Mouse (Mus musculus) urinary bladder, postnatal 14 days (tissue): ENCODE results near the gene Kat8.

Experiments
- DNase-seq: peaks from one replicate; pipeline ENCODE4 v3.0.0; 2021; ENCODE audit warnings: low spot score

Kat8 gene

DNA sequence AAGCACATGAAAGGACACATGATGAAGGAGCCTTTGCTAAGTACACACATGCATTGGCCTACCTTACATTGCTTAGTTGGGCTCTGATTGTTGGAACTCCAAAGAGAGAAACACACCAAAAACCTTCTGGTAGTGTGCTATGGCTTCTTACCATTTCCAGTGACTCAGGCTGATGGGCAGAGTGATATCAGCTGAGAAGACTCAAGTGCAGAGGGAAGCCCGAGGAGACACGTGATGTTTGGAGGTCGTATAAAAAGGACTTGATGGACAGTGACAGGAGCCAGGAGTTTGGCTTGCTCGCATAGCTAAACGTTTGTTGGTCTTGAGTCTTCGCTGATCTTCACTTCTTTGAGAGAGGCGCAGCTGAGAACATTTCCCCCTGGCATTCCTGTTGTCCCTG, 14.8 kb upstream of the Kat8 start:
- no peak for DNase-seq

DNA sequence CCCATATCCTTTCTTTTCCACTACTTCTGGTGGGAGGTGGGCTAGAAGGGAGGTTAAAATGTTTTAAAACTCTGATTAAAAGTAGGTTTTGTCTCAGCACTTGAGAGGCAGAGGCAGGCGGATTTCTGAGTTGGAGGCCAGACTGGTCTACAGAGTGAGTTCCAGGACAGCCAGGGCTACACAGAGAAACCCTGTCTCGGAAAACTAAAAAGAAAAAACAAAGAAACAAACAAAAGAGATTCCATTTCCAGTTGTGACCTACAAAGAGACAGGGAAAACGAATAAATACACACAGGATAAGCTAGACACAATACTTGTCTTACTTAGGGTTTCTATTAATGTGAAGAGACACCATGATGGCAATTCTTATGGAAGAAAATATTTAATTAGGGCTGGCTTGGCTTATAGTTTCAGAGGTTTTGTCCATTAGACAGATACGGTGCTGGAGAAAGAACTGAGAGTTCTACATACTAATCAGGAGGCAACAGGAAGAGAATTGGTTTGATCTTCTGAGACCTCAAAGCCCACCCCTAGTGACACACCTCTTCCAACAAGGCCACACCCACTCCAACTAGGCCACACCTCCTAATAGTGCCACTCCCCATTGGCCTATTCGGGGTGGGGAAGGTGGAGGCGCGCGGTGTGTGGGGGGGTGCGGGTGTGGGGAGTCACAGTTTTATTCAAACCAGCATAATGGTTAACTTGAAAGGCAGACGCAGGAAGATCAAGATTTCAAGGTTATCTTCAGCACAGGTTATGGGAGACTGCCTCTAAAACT, 13.9 kb upstream of the Kat8 start:
- no peak for DNase-seq

DNA sequence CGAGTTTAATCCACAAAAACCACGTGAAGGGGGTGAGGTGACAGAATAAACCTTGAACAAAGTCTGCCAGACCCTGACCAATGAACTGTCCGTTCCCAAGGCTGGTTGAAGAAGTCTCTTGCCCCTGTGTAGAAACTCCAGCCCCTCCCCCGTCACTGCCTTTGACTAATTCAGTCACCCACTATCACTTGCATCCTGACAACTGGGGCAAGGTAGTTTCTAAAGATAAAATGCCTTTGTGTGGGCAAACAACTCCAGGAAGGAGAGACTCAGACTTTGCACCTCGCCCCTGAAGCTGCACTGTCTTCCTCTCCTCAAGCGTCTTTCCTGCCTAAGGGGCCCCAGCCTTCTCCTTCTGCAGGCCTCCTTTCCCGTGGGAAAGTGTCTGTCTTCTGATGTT, 12.3 kb upstream of the Kat8 start:
- no peak for DNase-seq

DNA sequence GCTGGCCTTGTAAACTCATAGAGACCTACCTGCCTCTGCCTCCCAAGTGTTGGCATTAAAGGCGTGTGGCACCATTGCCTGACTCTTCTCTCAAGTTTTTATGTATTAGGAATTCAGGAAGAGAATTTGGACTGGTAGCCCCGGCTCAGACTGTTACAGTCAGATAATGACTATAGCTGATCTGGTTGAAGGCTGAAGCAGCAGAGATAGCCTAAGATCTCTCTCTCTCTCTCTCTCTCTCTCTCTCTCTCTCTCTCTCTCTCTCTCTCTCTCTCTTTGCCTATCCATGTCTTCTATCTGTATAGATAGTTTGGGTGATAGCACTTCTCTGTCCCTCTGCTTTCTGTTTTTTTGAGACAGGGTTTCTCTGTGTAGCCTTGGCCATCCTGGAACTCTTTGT, 10.5 kb upstream of the Kat8 start:
- DNase-seq = no peak

DNA sequence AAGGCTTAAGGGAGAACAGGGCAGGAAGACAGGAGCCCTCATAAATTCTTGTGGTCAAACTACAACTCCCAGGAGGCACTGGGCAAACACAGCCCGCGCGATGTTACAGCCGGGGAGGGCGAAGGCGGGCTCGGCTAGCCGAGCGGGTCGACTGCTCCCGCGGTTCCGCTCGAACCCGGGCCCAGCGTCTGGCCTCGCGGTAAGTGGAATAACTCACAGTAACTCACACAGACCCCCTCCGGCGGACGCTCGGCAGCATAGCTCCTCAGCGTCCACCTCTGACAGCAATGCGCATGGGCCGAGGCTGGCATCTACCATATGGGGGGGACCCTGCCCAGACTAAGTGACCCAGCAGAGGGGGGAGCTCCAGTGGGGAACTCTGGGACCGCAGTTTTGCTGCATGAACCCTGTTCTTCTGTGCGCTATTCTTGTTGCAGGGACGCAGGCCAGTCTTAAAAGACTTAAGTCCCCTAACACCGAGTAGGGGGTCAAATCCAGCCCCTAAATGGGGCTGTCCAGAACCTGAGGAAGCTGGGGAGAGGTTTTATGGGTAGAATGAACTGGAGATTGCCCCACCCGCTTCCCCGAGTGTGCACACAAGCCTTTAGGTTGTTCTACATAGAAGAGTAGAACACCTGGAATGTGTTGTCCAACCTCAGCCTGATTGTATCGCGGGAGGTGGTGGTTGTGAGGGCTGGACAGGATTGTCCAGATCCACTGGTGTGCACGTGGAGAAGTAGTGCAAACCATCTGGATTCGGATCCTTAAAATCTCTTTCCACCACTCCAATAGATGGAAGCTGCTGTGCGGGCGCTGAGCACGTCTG, 8.1 kb upstream of the Kat8 start, which contains the start of gene Bckdk:
TSS of gene Bckdk (plus strand) at position 112 of the 826 bp plus-strand sequence.
- peak; percentile 79 for DNase-seq

DNA sequence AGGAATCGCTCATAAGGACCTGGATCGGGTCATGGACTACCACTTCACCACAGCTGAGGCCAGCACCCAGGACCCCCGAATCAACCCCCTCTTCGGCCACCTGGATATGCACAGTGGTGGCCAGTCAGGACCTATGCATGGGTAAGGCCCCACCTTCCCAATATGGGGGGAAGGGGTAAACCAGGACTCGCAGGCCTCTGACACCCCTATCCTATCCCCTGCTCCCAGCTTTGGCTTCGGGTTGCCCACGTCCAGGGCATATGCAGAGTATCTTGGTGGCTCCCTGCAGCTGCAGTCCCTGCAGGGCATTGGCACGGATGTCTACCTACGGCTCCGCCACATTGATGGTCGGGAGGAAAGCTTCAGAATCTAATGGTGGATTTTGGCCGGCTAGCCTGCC, 4.4 kb upstream of the Kat8 start:
- no peak for DNase-seq

GRCm38 (mm10) chr7:127908656-127909055, 3.7 kb upstream of the Kat8 start:
- DNase-seq = no peak

- no peak for DNase-seq
Measured at GRCm38 (mm10) chr7:127912938-127913337, 622 bp downstream of the Kat8 start.

DNA sequence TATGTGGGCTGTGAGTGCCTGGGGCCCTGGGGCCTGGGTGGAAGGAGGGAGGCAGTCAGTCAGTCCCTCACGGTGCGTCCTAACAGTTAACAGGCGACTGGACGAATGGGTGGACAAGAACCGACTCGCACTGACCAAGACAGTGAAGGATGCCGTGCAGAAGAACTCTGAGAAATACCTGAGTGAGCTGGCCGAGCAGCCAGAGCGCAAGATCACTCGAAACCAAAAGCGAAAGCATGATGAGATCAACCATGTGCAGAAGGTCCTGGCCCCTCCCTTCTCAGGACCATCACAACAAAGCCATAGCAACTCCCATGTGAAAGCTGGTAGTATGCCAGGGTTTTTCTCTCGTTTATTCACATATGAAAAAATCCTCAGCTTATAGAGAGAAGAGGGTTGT, 3.0 kb downstream of the Kat8 start:
- DNase-seq = no peak

- DNase-seq = peak; percentile 67
Measured at GRCm38 (mm10) chr7:127918203-127918602, 5.9 kb downstream of the Kat8 start.

DNA sequence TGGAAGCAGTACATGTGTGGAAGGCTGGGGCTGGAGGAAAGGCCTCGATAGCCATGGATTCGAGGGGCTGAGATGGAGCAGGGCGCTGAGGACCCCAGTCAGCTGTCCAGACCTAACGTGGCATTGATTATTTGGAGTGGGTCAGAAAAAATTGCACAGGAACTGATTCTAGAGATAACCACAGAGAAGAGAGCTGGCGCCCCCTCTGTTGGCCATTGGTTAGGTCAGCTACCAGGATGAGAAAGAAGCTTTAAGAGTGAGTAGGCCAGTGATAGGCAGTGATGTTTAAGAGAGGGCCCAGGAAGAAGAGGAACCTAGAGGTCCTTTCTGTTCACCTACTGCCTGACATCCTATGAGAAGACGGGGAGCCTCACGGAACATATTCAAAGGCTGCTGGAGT, 7.0 kb downstream of the Kat8 start:
- DNase-seq = no peak

- no peak for DNase-seq
Measured at GRCm38 (mm10) chr7:127921516-127921915, 9.2 kb downstream of the Kat8 start.

DNA sequence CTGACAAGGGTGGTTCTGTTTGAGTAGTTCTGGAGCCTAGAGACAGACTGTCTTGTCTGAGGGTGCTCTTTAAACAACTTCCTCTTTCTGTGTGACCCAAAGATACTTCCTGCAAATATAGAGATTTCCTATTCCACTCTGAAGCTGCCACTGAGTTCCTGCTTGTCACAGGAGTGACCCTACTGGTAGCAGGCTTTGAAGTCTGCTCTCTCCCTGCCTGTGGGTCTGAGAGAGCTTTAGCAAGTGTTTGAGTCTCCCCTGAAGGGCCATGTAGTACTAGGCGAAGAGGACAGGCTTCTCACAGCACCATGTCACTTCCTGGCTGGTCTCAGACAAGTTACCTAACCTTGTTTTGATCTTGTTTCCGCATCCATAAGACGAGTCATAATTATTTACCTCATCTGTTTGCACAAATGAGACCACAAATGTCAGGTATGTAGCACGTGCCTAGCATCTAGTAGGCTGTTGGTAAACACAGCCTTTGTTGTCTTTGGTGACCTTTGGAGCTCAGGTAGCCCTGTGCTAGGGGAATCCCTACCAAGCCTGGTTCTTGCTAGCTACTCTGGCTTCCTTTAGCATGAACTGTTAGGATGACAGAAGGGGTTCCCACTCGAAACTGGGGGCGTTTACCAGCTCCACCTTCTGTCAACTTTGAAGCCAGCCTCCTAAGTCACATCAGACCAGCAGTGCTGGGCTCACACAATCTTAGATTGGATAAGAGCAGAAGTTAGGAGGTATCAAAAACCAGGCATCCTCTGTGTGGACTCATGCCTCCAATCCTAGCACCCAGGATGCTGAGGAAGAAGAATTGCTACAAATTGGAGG, 10.3 kb downstream of the Kat8 start:
- DNase-seq = no peak

- no peak for DNase-seq
Measured at GRCm38 (mm10) chr7:127923714-127924113, 11.4 kb downstream of the Kat8 start.

DNA sequence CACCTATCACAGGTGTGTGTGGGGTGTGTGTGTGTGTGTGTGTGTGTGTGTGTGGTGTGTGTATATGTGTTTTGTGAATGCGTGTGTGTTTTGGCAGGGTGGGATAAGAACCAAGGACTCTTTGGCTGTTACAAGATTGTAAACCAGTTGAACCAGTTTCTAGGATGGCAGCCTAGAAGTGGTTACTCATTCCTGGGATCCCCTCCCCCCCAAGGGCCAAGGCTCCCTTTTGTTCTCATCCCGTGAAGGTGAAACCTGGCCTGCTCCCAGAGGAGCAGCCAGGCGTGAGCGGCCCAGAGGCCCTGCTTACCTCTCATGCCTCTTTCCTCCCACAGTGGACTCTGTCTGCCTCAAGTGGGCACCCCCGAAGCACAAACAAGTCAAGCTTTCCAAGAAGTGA, 12.9 kb downstream of the Kat8 start:
- peak; percentile 80 for DNase-seq

DNA sequence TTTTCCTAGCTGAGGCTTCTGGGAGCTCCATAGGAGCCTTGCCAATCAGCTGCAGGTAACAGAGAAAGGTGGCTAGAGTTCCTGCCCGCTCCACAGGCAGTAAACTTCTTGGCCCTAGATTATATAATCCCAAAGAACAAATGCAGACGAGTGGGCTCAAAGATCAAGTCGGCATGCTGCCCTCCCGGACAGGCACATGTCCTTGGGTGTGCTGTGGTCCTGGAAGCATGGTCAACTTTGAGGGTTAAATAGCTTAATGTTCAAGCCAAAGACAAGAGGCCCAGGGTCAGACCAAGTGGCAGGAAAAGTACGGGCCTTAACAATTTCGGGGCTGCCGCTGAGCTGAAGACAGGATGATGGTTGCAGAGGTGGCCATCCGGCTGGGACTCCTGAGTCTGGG, 13.8 kb downstream of the Kat8 start:
- DNase-seq = no peak

GRCm38 (mm10) chr7:127926846-127927245, 14.5 kb downstream of the Kat8 start:
- DNase-seq = no peak

DNA sequence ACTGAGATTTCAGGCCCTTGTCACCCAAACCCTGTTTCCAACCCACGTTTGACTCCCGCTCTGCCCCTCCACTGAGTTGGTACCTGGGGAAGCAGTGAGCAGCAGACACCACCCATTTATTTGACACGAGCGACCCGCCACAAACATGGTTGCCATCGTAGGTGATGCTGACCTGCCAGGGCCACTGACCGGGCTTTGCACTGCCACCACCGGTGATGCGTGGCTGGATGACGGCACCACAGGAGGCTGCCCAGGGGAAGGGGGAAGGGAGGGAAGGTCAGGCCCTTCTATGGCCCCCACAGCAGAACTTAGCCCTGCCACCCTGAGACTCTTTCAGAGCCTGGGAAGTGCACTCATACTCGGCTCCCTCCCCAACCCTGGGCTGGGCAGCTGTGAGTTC, 15.4 kb downstream of the Kat8 start:
- no peak for DNase-seq

DNA sequence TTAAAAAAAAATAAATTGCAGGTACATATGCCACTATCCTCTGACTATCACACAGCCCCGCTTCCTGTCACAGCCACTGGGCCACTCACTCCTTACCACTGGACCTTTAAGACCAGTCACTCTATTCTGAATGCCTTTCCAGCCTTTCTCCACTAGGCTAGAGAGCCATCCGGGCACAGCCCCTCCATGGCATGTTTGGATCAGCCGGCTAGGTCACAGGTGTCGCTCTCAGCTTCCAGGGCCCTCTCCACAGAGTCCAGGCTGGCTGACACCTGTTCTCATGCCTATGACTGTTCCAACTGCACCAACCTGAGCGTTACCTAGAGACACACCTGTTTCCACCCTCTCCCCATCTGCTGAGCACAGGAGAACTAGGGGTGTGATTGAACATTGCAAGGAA, 16.3 kb downstream of the Kat8 start:
- no peak for DNase-seq

DNA sequence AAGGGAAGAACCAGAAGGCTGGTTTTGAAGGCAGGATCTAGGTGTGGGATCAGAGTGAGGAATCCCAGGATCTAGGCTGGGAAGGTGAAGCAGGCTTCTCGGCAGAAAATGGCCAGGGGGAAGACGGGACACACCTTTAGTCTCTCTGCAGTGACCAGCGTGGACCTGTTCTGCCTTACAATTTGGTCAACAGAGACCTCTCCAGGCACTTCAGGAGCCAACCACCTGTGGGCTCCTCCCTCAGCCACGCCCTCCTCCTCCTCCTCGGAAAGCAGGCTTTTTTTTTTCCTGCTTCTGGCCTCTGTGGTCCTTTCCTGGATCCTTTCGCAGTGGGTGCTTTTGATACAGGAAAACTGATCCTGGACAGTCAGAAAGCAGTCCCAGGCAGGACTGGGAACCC, 17.6 kb downstream of the Kat8 start, which contains the start of gene Prss8:
TSS of gene Prss8 (minus strand) at position 182 of the 400 bp plus-strand sequence.
- DNase-seq = peak; percentile 88

DNA sequence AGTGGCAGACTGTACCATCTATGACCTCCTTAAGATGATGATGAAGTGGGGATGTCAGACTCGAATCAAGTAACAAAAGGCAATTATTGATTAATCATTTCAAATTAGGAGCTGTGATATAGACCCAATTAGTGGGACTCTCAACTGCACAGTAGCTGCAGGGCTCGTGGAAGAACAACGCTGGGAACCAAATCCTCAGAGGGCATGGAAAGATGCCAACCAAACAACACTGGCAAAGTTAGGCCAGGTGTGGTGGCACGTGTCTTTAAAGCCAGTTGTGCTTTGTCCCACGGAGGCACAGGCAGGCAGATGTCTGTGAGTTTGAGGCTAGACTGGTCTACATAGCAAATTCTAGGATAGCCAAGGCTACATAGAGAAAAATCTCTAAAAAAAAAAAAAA, 18.3 kb downstream of the Kat8 start:
- no peak for DNase-seq

DNA sequence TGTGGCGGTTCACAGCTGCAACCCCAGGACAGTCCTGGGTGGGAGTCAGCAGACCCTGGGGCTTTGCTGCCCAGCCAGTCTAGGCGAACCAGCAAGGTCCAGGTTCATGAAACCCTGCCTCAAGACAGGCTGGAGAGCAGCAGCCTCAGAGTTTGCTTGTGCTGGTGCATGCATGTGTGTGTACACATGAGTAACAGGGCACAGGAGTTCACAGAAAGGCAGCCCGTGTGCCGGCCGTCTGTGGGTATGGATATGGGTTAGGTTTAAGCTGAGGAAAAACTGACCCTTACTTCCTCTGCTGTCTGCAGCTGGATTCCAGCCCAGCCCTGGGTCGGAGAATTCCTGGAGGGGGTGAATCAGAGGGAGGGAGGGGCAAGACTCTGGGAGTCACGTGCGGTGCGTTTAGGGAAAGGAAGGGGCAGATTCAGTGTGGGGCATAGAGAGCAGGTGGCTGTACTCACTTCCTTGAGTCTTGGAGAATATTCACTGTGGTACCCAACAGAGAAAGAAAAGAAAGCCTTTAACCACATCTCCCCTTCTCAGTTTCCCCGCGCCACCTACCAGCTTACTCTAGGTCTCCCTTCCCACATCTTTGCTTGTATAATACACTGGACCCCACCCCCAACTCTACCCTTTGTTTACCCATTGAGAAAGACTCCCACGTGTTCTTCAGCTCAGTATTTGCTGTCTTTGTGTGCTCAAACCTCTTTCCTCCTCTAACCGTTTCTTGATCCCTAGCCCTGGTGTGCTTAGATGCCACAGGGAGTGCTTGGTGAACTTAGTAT, 19.2 kb downstream of the Kat8 start:
- DNase-seq = peak; percentile 70
